Mouse (Mus musculus): Measurements from ENCODE around the gene Ctnna3.

Gene Ctnna3

DNA sequence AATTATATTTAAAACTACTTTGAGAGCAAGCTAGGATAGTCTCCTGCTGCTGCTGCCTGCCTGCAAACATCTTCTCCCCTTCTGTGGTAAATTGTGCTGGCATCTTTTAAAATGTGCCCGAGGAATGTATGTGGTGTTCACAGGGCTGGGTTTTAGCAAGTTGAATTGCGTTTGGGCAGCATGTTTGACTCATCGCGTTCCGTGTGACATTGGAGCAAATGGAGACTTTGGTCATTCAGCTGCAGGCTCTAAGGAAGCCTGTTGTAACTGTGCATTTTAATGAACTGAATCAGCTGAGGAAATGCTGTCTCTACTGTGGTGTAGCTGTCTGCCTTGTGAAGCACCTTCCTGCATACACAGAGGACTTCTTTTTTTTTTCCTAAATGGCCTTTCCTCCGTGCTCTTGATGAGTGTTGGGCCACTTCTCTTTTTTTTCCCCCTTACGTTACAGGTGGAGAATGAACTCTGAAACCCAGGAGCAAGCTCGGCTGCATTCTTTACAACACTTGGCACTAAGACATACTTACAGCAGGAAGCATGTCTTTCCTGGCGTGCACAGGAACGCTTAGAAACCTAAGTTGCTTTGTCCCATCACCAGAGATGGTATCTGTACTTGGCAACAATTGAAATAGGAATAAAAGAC lies 646.6 kb downstream of the Ctnna3 start:
- no peak for DNase-seq (ENCODE audit: low spot score)

GRCm38 (mm10) chr10:64082345-64082744 lies 652.4 kb downstream of the Ctnna3 start:
- no peak for DNase-seq (ENCODE audit: low spot score)

DNA sequence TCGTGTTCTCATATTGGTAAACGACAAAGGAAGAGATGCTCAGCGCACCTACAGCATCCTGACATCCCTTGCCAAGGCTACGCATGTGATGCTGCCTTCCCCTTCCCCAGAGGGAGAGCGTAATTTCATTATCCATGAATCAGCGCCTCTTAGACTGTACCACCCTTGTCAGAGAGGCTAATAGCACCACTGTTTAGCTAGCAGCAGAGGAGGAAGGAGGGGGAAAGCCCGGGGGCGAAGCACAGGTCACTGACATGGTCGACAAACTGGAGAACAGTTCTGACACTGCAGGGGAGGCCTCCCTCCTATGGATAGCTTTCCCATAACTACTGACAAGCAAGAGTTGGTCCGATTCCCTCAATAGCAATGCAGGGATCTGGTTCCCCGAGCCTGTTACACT lies 653.9 kb downstream of the Ctnna3 start:
- DNase-seq (ENCODE audit: low spot score): peak; percentile 20

DNA sequence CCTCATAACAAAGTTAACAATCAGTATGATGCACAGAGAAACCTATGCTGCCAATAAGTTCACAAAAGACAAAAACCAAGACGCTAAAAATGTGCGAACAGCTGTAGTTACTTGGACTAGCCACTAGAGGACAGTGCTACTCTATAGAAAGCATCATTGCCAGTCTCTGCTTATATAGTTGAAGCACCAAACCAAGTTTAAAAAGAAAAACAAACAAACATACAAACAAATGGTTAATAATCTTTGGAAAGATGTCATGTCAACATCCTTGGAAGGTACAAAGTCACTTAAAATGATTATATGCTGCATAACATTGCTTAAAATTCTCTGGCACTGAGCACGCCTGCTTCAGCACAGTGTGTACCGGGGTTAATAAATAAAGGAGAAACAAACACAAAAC lies 654.6 kb downstream of the Ctnna3 start:
- DNase-seq (ENCODE audit: low spot score): peak; percentile 68

- no peak for DNase-seq (ENCODE audit: low spot score)
Measured at GRCm38 (mm10) chr10:64086183-64086566, 656.3 kb downstream of the Ctnna3 start.

DNA sequence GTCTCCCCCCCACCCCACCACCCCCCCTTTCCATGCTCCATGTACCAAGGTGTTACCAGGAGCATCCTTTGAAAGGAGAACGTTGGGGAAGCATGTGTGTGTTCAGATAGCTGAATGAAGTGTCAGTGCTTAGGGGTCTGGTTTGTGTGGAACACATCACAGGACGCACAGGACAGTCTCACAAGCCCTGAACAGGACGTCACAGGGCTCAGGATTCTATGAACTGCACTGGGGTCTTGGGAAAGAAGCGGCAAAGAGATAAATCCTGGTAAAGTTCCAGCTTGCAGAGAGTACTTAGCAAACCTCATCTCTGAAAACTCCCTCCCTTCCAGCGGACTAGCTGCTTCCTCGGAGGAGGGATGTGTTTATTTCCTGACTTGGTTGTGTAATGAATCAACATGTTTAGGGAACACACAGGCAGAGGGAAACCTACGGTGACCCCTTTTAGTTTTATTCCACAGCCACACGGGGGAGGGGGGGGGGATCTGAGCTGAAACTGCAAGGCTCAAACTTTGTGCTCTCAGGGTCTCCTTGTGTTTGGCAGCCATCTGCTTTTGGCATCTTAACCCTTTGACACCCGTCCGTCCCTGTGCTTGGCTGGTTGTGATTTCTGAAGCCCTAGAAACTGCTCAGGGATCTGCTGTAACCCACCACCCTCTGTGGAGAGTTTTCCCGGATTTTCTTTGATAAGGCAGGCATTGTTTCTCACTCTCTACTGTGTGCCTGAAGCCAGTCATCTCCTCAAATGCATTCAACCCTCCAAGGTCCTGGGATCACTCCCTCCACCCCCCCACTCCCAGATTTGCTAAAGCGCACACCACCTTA lies 656.9 kb downstream of the Ctnna3 start:
- peak; percentile 52 for DNase-seq (ENCODE audit: low spot score)

GRCm38 (mm10) chr10:64087521-64087920 lies 657.6 kb downstream of the Ctnna3 start:
- no peak for DNase-seq (ENCODE audit: low spot score)

- peak; percentile 58 for DNase-seq (ENCODE audit: low spot score)
Measured at GRCm38 (mm10) chr10:64087936-64088773, 658.3 kb downstream of the Ctnna3 start.

- no peak for DNase-seq (ENCODE audit: low spot score)
Measured at GRCm38 (mm10) chr10:64088774-64089460, 659.0 kb downstream of the Ctnna3 start.

DNA sequence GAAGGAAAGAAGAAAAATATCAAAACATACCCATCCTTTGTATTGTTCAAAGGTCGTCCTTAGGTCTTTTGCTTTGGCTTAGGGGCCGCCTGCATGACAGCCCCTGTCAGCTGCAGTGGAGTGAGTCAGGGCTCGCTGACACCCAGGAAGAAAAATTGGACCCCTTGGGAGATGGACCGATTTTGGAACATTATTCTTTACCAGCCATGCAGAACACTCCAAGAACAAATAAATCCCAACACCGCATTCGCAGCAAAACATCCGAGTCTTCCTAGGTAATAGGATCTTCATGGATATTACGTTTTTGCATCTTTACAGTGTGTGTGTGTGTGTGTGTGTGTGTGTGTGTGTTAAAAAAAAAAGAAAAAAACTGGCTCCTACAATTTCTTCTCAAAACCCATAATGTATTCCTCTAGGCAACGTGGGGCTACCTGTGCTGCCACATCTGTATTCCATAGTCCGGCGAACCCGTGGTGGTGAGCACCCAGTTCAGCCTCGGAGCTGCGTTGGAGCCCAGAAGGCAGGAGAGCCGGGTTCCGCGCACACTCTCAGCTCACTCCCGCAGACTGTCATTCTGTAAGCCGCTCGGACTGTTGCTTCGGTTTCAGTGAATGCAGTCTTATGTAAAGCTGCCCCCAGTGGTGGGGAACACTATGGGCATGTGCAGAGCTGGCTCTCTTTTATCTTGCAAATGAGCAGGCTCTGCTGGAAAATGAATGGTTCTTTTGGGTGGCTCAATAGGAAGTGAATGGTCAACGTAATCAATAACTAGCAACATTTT lies 660.0 kb downstream of the Ctnna3 start, which contains the start of gene Lrrtm3:
Gene Lrrtm3, minus strand, starts transcription at position 598 of the 781 bp plus-strand sequence.
- DNase-seq (ENCODE audit: low spot score): peak; percentile 92

- DNase-seq (ENCODE audit: low spot score): no peak
Measured at GRCm38 (mm10) chr10:64096532-64096931, 666.6 kb downstream of the Ctnna3 start.

GRCm38 (mm10) chr10:64115246-64115645 lies 685.3 kb downstream of the Ctnna3 start:
- no peak for DNase-seq (ENCODE audit: low spot score)

GRCm38 (mm10) chr10:64118833-64119232 lies 688.9 kb downstream of the Ctnna3 start:
- no peak for DNase-seq (ENCODE audit: low spot score)

- no peak for DNase-seq (ENCODE audit: low spot score)
Measured at GRCm38 (mm10) chr10:64130397-64131150, 700.7 kb downstream of the Ctnna3 start.

DNA sequence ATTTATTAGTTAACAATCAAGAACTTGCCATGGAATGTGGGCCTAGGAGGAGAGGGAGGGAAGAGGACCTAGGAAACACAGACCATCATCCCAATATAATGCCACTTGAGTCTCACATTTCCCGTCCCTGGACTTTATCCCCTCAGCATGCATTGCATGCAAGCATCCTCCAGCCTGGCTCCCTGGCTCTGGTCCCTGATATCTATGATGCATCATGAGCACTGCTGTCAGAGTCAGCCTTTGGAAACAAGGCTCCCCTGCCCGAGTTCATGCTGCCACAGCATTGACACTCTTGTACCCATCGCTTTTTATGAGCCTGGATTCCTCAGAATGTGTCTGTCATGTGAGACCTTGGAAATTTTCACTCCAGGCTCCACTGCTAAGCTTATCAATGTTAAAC lies 703.6 kb downstream of the Ctnna3 start:
- no peak for DNase-seq (ENCODE audit: low spot score)

GRCm38 (mm10) chr10:64135481-64135880 lies 705.6 kb downstream of the Ctnna3 start:
- no peak for DNase-seq (ENCODE audit: low spot score)

DNA sequence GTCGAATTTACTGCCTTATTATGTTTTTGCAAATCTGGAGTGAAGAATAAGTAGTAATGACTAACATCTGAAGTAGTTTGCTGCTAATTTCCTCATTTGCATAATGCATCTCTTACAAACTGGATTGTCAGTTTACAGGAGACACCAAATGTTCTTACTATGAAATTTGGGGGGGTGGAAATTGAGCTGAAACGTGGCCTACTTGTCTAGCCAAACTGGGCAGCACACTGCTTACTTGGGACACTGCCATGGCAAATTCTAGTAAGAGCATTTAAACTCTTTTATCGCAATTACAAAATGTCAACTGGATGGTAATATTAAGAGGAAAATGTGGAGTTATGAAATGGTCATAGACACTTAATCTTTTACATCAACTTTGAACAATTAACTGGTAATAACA lies 716.6 kb downstream of the Ctnna3 start:
- DNase-seq (ENCODE audit: low spot score): no peak

GRCm38 (mm10) chr10:64181696-64182095 lies 751.8 kb downstream of the Ctnna3 start:
- DNase-seq (ENCODE audit: low spot score): no peak

DNA sequence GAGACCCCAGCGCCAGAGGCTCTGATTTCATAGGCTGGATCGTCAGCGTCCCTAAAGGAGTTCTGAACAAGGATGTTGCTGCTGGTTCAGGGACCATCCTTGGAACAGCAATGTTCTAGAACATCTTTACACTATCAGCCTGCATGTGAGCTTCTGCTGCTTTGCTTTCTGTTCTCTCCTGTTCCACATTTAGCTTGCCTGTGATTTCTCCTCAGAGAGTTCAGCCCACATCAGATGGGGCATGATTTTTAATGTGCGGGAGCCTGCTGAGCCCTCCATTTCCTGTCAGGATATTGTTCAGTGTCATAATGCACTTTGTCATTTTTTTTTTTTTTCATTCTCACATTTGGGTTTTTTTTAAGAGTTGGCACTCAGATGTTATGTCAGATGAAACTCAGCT lies 752.8 kb downstream of the Ctnna3 start:
- DNase-seq (ENCODE audit: low spot score): no peak

DNA sequence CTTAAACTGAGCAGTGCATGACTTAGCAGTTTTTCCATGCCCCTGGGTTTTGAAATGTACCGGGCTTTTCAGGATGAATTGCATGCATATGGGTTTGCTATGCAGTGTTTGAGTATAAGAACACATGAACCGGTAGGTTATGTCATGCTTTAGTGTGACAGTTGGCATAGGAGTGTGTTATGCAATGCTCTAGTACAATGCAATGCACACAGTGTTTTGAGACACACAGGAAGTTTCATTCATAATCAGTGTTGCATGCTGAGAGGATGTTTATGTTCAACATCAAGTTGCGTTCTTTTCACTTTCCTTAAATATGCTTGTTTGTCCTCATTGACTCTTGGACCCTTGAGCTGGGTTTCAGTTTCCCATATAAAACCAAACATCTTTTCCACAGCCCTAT lies 758.1 kb downstream of the Ctnna3 start:
- no peak for DNase-seq (ENCODE audit: low spot score)
